Mouse (Mus musculus): ENCODE measurements around the gene Smarcd3.

Gene Smarcd3

GRCm38 (mm10) chr5:24623986-24624821, at the start of gene Smarcd3:
Smarcd3 (minus strand) TSS chr5:24624411.
- no peak for DNase-seq (ENCODE audit: low spot score)

GRCm38 (mm10) chr5:24661457-24661856, 37.2 kb upstream of the Smarcd3 start:
- no peak for DNase-seq (ENCODE audit: low spot score)

GRCm38 (mm10) chr5:24659708-24660423, 35.7 kb upstream of the Smarcd3 start:
- no peak for DNase-seq (ENCODE audit: low spot score)

- no peak for DNase-seq (ENCODE audit: low spot score)
Measured at GRCm38 (mm10) chr5:24657113-24657512, 32.9 kb upstream of the Smarcd3 start.

GRCm38 (mm10) chr5:24654491-24654890, 30.3 kb upstream of the Smarcd3 start:
- no peak for DNase-seq (ENCODE audit: low spot score)

- no peak for DNase-seq (ENCODE audit: low spot score)
Measured at GRCm38 (mm10) chr5:24652780-24653179, 28.6 kb upstream of the Smarcd3 start.

GRCm38 (mm10) chr5:24651768-24652752, 27.8 kb upstream of the Smarcd3 start:
- DNase-seq (ENCODE audit: low spot score) = no peak

GRCm38 (mm10) chr5:24651356-24651755, 27.1 kb upstream of the Smarcd3 start:
- no peak for DNase-seq (ENCODE audit: low spot score)

- DNase-seq (ENCODE audit: low spot score) = no peak
Measured at GRCm38 (mm10) chr5:24649701-24650100, 25.5 kb upstream of the Smarcd3 start.

GRCm38 (mm10) chr5:24649231-24649630, 25.0 kb upstream of the Smarcd3 start:
- DNase-seq (ENCODE audit: low spot score) = no peak

- DNase-seq (ENCODE audit: low spot score) = no peak
Measured at GRCm38 (mm10) chr5:24645454-24645853, 21.2 kb upstream of the Smarcd3 start.

GRCm38 (mm10) chr5:24639081-24639480, 14.9 kb upstream of the Smarcd3 start:
- DNase-seq (ENCODE audit: low spot score) = no peak

GRCm38 (mm10) chr5:24638131-24638530, 13.9 kb upstream of the Smarcd3 start:
- no peak for DNase-seq (ENCODE audit: low spot score)

GRCm38 (mm10) chr5:24636987-24637386, 12.8 kb upstream of the Smarcd3 start:
- DNase-seq (ENCODE audit: low spot score) = no peak

- DNase-seq (ENCODE audit: low spot score) = no peak
Measured at GRCm38 (mm10) chr5:24635526-24636141, 11.4 kb upstream of the Smarcd3 start.

GRCm38 (mm10) chr5:24635093-24635492, 10.9 kb upstream of the Smarcd3 start:
- DNase-seq (ENCODE audit: low spot score) = no peak

- DNase-seq (ENCODE audit: low spot score) = no peak
Measured at GRCm38 (mm10) chr5:24629712-24630111, 5.5 kb upstream of the Smarcd3 start.

- DNase-seq (ENCODE audit: low spot score) = no peak
Measured at GRCm38 (mm10) chr5:24624822-24625120, 560 bp upstream of the Smarcd3 start.

GRCm38 (mm10) chr5:24623041-24623985, 898 bp downstream of the Smarcd3 start:
- DNase-seq (ENCODE audit: low spot score) = no peak

GRCm38 (mm10) chr5:24622386-24623040, 1.7 kb downstream of the Smarcd3 start:
- no peak for DNase-seq (ENCODE audit: low spot score)
